Mouse (Mus musculus) midbrain, postnatal 0 days (tissue): ENCODE results near the gene Prr3. TPM values are rescaled to one million over a fixed set of nuclear protein-coding genes. Genes with fewer than 3 reads are reported as not detected.

Experiments used
- ATAC-seq: fragments of 200-750 bp; cut with Nextera tagmentation; 2 replicates; pipeline ENCODE4 v1.8.0; 2017; ENCODE audit warnings: moderate number of reproducible peaks, mild to moderate bottlenecking, moderate TSS enrichment, moderate library complexity; ENCODE audit not compliant: low FRiP score
- DNase-seq: peaks from one replicate; pipeline ENCODE4 v3.0.0-alpha.2; 2015; ENCODE audit warnings: low spot score
- H3K27ac ChIP-seq: fragments of 300-500 bp; sonication (generic); 2 replicates; pipeline ENCODE4 v1.5.1; 2014; ENCODE audit warnings: low read depth, mild to moderate bottlenecking, low read length, mixed read lengths
- H3K27me3 ChIP-seq: fragments of 300-500 bp; sonication (generic); 2 replicates; pipeline ENCODE4 v1.6.1; 2014; ENCODE audit warnings: low read length, control low read depth, mixed read lengths; ENCODE audit not compliant: insufficient read depth
- H3K36me3 ChIP-seq: fragments of 300-500 bp; sonication (generic); 2 replicates; pipeline ENCODE4 v1.6.1; 2014; ENCODE audit warnings: low read length, control low read depth, mixed read lengths; ENCODE audit not compliant: insufficient read depth
- H3K4me1 ChIP-seq: fragments of 300-500 bp; sonication (generic); 2 replicates; pipeline ENCODE4 v1.6.1; 2014; ENCODE audit warnings: mild to moderate bottlenecking, control low read depth, antibody characterized with exemption, low read length, mixed read lengths; ENCODE audit not compliant: insufficient read depth
- H3K4me2 ChIP-seq: fragments of 300-500 bp; sonication (generic); 2 replicates; pipeline ENCODE4 v1.6.1; 2014; ENCODE audit warnings: low read depth, mild to moderate bottlenecking, low read length, mixed read lengths; ENCODE audit not compliant: poor library complexity, severe bottlenecking
- H3K4me3 ChIP-seq: fragments of 300-500 bp; sonication (generic); 2 replicates; pipeline ENCODE4 v1.5.1; 2014; ENCODE audit warnings: low read depth, mild to moderate bottlenecking, low read length, moderate library complexity
- H3K9ac ChIP-seq: fragments of 300-500 bp; sonication (generic); replicated peaks from 2 replicates; pipeline ENCODE4 v1.6.1; 2014; ENCODE audit warnings: mild to moderate bottlenecking, low read length, moderate library complexity, mixed read lengths; ENCODE audit not compliant: poor library complexity, severe bottlenecking
- H3K9me3 ChIP-seq: fragments of 300-500 bp; sonication (generic); 2 replicates; pipeline ENCODE4 v1.6.1; 2016; ENCODE audit warnings: low read length, control low read depth
- CTCF ChIP-seq: IDR thresholded peaks from 2 replicates; pipeline ENCODE4 v1.5.1; 2016; ENCODE audit warnings: antibody characterized with exemption, mild to moderate bottlenecking
- WGBS: fragments of 180-500 bp; shearing (Covaris S2); extraction: QIAGEN DNeasy Blood & Tissue Kit; methylation state at CpG from one replicate; pipeline ENCODE4 v1.1.7; 2014; 5-methylcytosine and 5-hydroxymethylcytosine counted together
- polyA plus RNA-seq: library from polyadenylated mRNA; unstranded; fragments of >200 nt; fragmentation: Nextera tagmentation; extraction: Ambion mirVana; gene quantifications from 2 replicates; pipeline ENCODE4 v1.2.1, GENCODE M21; 2015
- total RNA-seq: library from RNA; depleted of rRNA; stranded (reverse); fragments of >200 nt; gene quantifications from 2 replicates; pipeline ENCODE4 v1.2.3, GENCODE M21; 2014

Prr3 gene
- total and polyA plus RNA-seq, 2 experiments from 2014 or later, result 57.8 to 100 TPM

- Histone ChIP-seq H3K36me3 (no peaks in the 10 kb centered on the region), H3K4me2 (no peak overlapping the region), H3K27ac (no peak overlapping the region), H3K9ac (no peak overlapping the region), H3K27me3 (no peaks in the 10 kb centered on the region), H3K9me3 (no peaks in the 10 kb centered on the region), H3K4me3 (no peak overlapping the region), H3K4me1 (no peaks in the 10 kb centered on the region)
- TF ChIP-seq CTCF, result no peak
- 67% methylated on average over 9 of the region's 9 CpGs for WGBS
- ATAC-seq, result no peak
- DNase-seq, result no peak
Observed at GRCm38 (mm10) chr17:36023710-36024654, 43.9 kb upstream of the Prr3 start.

- no peak for ATAC-seq
- no peaks in the 10 kb centered on the region for H3K4me1 ChIP-seq
- no peaks in the 10 kb centered on the region for H3K36me3 ChIP-seq
- no peaks in the 10 kb centered on the region for H3K9me3 ChIP-seq
- WGBS, result 93% methylated on average over 6 of the region's 6 CpGs
- no peak overlapping the region for H3K27ac ChIP-seq
- no peak overlapping the region for H3K9ac ChIP-seq
- no peak overlapping the region for H3K4me2 ChIP-seq
- no peak overlapping the region for H3K4me3 ChIP-seq
- DNase-seq, result no peak
- TF ChIP-seq CTCF, result no peak
- no peaks in the 10 kb centered on the region for H3K27me3 ChIP-seq
Observed at GRCm38 (mm10) chr17:36022922-36023321, 42.9 kb upstream of the Prr3 start.

- no peaks in the 10 kb centered on the region for H3K9me3 ChIP-seq
- H3K27ac ChIP-seq, result no peak overlapping the region
- no peaks in the 10 kb centered on the region for H3K4me1 ChIP-seq
- DNase-seq (no peak), ATAC-seq (no peak)
- no peak for TF ChIP-seq CTCF
- H3K4me3 ChIP-seq, result no peak overlapping the region
- H3K9ac ChIP-seq, result no peak overlapping the region
- H3K36me3 ChIP-seq, result no peaks in the 10 kb centered on the region
- H3K27me3 ChIP-seq, result no peaks in the 10 kb centered on the region
- 94% methylated on average over 9 of the region's 9 CpGs for WGBS
- no peak overlapping the region for H3K4me2 ChIP-seq
Observed at GRCm38 (mm10) chr17:36022098-36022497, 42.1 kb upstream of the Prr3 start.

- Histone ChIP-seq H3K36me3 (no peaks in the 10 kb centered on the region), H3K27ac (no peak overlapping the region), H3K27me3 (no peaks in the 10 kb centered on the region), H3K9me3 (no peaks in the 10 kb centered on the region), H3K9ac (no peak overlapping the region), H3K4me2 (no peak overlapping the region), H3K4me1 (no peaks in the 10 kb centered on the region), H3K4me3 (no peak overlapping the region)
- 88% methylated on average over 1 of the region's 1 CpGs for WGBS
- TF ChIP-seq CTCF, result no peak
- no peak for ATAC-seq
- DNase-seq, result no peak
Observed at GRCm38 (mm10) chr17:36021309-36021708, 41.3 kb upstream of the Prr3 start.

- Histone ChIP-seq H3K4me1 (no peaks in the 10 kb centered on the region), H3K4me2 (0 out of 2 replicates have a peak within 1 kb of the TSS, but pooled peaks have one; percentile 9)
- WGBS, result 43% methylated on average over 15 of the region's 15 CpGs
Observed at GRCm38 (mm10) chr17:36020191-36021073, 40.4 kb upstream of the Prr3 start, which contains the start of gene H2-T24. H2-T24 (minus strand) TSS chr17:36020560.

More at GRCm38 (mm10) chr17:36020191-36021073, 40.4 kb upstream of the Prr3 start, which contains the start of gene H2-T24:
- Histone ChIP-seq H3K4me3 (no peak within 1 kb of the TSS), H3K27ac (no peak within 1 kb of the TSS), H3K27me3 (no peaks in the 10 kb centered on the region), H3K9me3 (no peaks in the 10 kb centered on the region), H3K9ac (no peak within 1 kb of the TSS), H3K36me3 (peaks cover 4% of the 10 kb centered on the region; the same call in 1 of the 2 replicates)
- DNase-seq (peak; percentile 40), ATAC-seq (no peak)
- peak; percentile 42 for TF ChIP-seq CTCF
